Mouse (Mus musculus) thymus, adult 2 months (tissue): ENCODE results near the gene Gm20503.

ENCODE experiments used
- CTCF ChIP-seq: fragments of 200-500 bp; IDR thresholded peaks from 2 replicates; pipeline ENCODE4 v1.5.1; 2012; ENCODE audit warnings: mild to moderate bottlenecking, control low read depth, low read length, moderate library complexity, borderline replicate concordance; ENCODE audit not compliant: control insufficient read depth, poor library complexity, insufficient read depth; ENCODE audit errors: extremely low read depth
- POLR2A ChIP-seq: fragments of 200-500 bp; IDR thresholded peaks from 2 replicates; pipeline ENCODE4 v1.6.1; 2012; ENCODE audit warnings: mild to moderate bottlenecking, low read length, control low read depth, moderate library complexity; ENCODE audit not compliant: control insufficient read depth, poor library complexity, insufficient read depth; ENCODE audit errors: extremely low read depth

GRCm38 (mm10) chr4:59000614-59001013 is 2.4 kb upstream of the Gm20503 start:
- no peak for TF ChIP-seq POLR2A
- no peak for TF ChIP-seq CTCF
